Mouse (Mus musculus): ENCODE results near the gene Prune1. TPM values are rescaled to one million over a fixed set of nuclear protein-coding genes. Genes with fewer than 3 reads are reported as not detected.

The Prune1 gene
- total and polyA plus RNA-seq, 2 experiments from 2014 or later: 60.4 to 77.4 TPM

DNA sequence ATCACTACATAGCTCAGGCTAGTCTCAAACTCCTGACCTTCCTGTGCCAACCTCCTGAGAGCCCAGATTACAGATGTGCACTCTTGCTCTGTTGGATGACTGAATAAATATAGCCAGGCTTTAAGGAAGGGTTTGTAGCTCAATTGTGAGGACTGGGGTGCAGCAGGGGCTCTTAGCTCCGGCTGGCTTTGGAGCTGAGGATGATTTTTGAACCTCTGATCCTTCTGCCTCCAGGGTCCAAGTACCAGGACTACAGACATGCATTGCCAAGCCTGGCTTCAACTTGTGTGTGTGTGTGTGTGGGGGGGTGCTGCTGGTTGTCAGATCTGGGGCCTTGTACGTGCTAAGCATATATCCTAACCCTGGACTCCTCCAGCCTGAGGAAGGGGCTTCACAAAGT lies 11.0 kb upstream of the Prune1 start:
- no peak for DNase-seq (ENCODE audit: low spot score)
- ATAC-seq: no peak
- Histone ChIP-seq H3K9me3 (ENCODE audit: low read length) (no peaks in the 10 kb centered on the region), H3K4me1 (ENCODE audit: insufficient read depth, low read length) (no peaks in the 10 kb centered on the region), H3K36me3 (ENCODE audit: insufficient read depth, low read length) (peaks cover 27% of the 10 kb centered on the region; the same call in 1 of the 2 replicates), H3K27ac (no peak overlapping the region), H3K4me3 (ENCODE audit: low read length) (no peak overlapping the region), H3K9ac (replicated peaks; ENCODE audit: low read length) (no peak overlapping the region), H3K4me2 (ENCODE audit: low read depth, low read length) (no peak overlapping the region), H3K27me3 (ENCODE audit: insufficient read depth, low read length) (no peaks in the 10 kb centered on the region)
- WGBS: 98% methylated on average over 2 of the region's 2 CpGs
- no peak for TF ChIP-seq CTCF (IDR thresholded peaks at IDR 0.05; ENCODE audit: low read depth)

DNA sequence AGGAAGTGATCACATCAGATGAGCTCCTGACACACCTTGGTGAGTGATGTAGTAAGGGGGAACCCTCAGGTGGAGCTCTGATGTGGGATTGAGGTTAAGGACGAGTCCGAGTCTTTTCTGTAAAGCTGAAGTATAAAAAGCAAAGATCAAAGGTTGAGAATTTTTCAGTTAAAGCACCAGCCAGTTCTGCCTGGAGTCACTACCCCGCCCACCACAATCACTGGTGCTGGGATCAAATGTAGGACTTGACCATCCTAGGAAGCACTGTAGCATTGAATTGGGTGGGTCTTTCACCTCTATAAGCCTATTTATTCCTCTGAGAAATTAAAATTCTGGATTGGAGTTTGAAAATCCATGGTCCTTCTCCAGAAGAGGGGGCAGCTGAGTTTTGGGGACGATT lies 9.2 kb upstream of the Prune1 start:
- DNase-seq (ENCODE audit: low spot score) (no peak), ATAC-seq (no peak)
- no peak overlapping the region for H3K9ac ChIP-seq (replicated peaks; ENCODE audit: low read length)
- WGBS: 86% methylated on average over 4 of the region's 4 CpGs
- peaks cover 29% of the 10 kb centered on the region; the same call in 1 of the 2 replicates for H3K36me3 ChIP-seq (ENCODE audit: insufficient read depth, low read length)
- no peak overlapping the region for H3K4me2 ChIP-seq (ENCODE audit: low read depth, low read length)
- TF ChIP-seq CTCF (IDR thresholded peaks at IDR 0.05; ENCODE audit: low read depth): no peak
- no peak overlapping the region for H3K27ac ChIP-seq
- no peak overlapping the region for H3K4me3 ChIP-seq (ENCODE audit: low read length)
- no peaks in the 10 kb centered on the region for H3K4me1 ChIP-seq (ENCODE audit: insufficient read depth, low read length)
- H3K27me3 ChIP-seq (ENCODE audit: insufficient read depth, low read length): no peaks in the 10 kb centered on the region
- no peaks in the 10 kb centered on the region for H3K9me3 ChIP-seq (ENCODE audit: low read length)

- no peaks in the 10 kb centered on the region for H3K27me3 ChIP-seq (ENCODE audit: insufficient read depth, low read length)
- no peak for ATAC-seq
- H3K4me2 ChIP-seq (ENCODE audit: low read depth, low read length): no peak overlapping the region
- H3K36me3 ChIP-seq (ENCODE audit: insufficient read depth, low read length): peaks cover 27% of the 10 kb centered on the region; the same call in 1 of the 2 replicates
- no peaks in the 10 kb centered on the region for H3K9me3 ChIP-seq (ENCODE audit: low read length)
- DNase-seq (ENCODE audit: low spot score): no peak
- 82% methylated on average over 6 of the region's 6 CpGs for WGBS
- H3K4me1 ChIP-seq (ENCODE audit: insufficient read depth, low read length): no peaks in the 10 kb centered on the region
- TF ChIP-seq CTCF (IDR thresholded peaks at IDR 0.05; ENCODE audit: low read depth): no peak
- H3K4me3 ChIP-seq (ENCODE audit: low read length): no peak overlapping the region
- no peak overlapping the region for H3K27ac ChIP-seq
- no peak overlapping the region for H3K9ac ChIP-seq (replicated peaks; ENCODE audit: low read length)
Observed at GRCm38 (mm10) chr3:95290156-95290555, 8.3 kb upstream of the Prune1 start.

- H3K27ac ChIP-seq: no peak overlapping the region
- 0 out of 2 replicates have a peak, but pooled peaks have one; percentile 11 for ATAC-seq
- H3K4me2 ChIP-seq (ENCODE audit: low read depth, low read length): no peak overlapping the region
- DNase-seq (ENCODE audit: low spot score): no peak
- TF ChIP-seq CTCF (IDR thresholded peaks at IDR 0.05; ENCODE audit: low read depth): 0 out of 2 replicates have a peak, but pooled peaks have one; percentile 1
- H3K4me1 ChIP-seq (ENCODE audit: insufficient read depth, low read length): no peaks in the 10 kb centered on the region
- no peaks in the 10 kb centered on the region for H3K9me3 ChIP-seq (ENCODE audit: low read length)
- H3K9ac ChIP-seq (replicated peaks; ENCODE audit: low read length): no peak overlapping the region
- 84% methylated on average over 4 of the region's 4 CpGs for WGBS
- H3K4me3 ChIP-seq (ENCODE audit: low read length): no peak overlapping the region
- peaks cover 20% of the 10 kb centered on the region; the same call in 1 of the 2 replicates for H3K36me3 ChIP-seq (ENCODE audit: insufficient read depth, low read length)
- H3K27me3 ChIP-seq (ENCODE audit: insufficient read depth, low read length): no peaks in the 10 kb centered on the region
Observed at GRCm38 (mm10) chr3:95289419-95289818, 7.5 kb upstream of the Prune1 start.

- 86% methylated on average over 3 of the region's 3 CpGs for WGBS
- Histone ChIP-seq H3K4me2 (ENCODE audit: low read depth, low read length) (no peak overlapping the region), H3K36me3 (ENCODE audit: insufficient read depth, low read length) (peaks cover 4% of the 10 kb centered on the region; the same call in 1 of the 2 replicates), H3K27ac (no peak overlapping the region), H3K9ac (replicated peaks; ENCODE audit: low read length) (no peak overlapping the region), H3K9me3 (ENCODE audit: low read length) (no peaks in the 10 kb centered on the region), H3K27me3 (ENCODE audit: insufficient read depth, low read length) (no peaks in the 10 kb centered on the region), H3K4me3 (ENCODE audit: low read length) (no peak overlapping the region), H3K4me1 (ENCODE audit: insufficient read depth, low read length) (peaks cover 6% of the 10 kb centered on the region; the same call in 1 of the 2 replicates)
- DNase-seq (ENCODE audit: low spot score): no peak
- no peak for ATAC-seq
- TF ChIP-seq CTCF (IDR thresholded peaks at IDR 0.05; ENCODE audit: low read depth): no peak
Observed at GRCm38 (mm10) chr3:95287541-95287940, 5.7 kb upstream of the Prune1 start.

DNA sequence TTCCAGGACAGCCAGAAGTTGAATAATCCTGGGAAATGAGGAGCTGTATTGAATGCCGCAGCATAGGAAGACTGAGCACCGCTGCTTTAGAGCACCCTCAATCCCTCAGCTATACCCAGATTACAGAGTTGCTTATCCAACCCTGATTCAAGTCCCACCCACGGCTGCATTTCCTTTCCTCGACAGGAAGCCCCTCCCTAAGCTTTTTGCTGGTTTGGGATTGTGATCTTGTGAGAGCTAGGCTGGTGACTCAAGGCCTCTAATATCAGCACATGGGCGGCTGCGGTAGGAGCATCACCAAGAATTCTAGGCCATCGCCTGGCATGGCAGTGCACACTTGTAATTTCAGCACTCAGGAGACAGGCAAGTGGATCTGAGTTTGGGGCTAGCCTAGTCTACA lies 4.6 kb upstream of the Prune1 start:
- ATAC-seq (no peak), DNase-seq (ENCODE audit: low spot score) (no peak)
- H3K36me3 ChIP-seq (ENCODE audit: insufficient read depth, low read length): peaks cover 4% of the 10 kb centered on the region; the same call in 1 of the 2 replicates
- H3K4me3 ChIP-seq (ENCODE audit: low read length): no peak overlapping the region
- H3K27me3 ChIP-seq (ENCODE audit: insufficient read depth, low read length): no peaks in the 10 kb centered on the region
- 89% methylated on average over 7 of the region's 7 CpGs for WGBS
- H3K9me3 ChIP-seq (ENCODE audit: low read length): no peaks in the 10 kb centered on the region
- peaks cover 6% of the 10 kb centered on the region; the same call in 1 of the 2 replicates for H3K4me1 ChIP-seq (ENCODE audit: insufficient read depth, low read length)
- no peak for TF ChIP-seq CTCF (IDR thresholded peaks at IDR 0.05; ENCODE audit: low read depth)
- no peak overlapping the region for H3K4me2 ChIP-seq (ENCODE audit: low read depth, low read length)
- no peak overlapping the region for H3K27ac ChIP-seq
- H3K9ac ChIP-seq (replicated peaks; ENCODE audit: low read length): no peak overlapping the region

DNA sequence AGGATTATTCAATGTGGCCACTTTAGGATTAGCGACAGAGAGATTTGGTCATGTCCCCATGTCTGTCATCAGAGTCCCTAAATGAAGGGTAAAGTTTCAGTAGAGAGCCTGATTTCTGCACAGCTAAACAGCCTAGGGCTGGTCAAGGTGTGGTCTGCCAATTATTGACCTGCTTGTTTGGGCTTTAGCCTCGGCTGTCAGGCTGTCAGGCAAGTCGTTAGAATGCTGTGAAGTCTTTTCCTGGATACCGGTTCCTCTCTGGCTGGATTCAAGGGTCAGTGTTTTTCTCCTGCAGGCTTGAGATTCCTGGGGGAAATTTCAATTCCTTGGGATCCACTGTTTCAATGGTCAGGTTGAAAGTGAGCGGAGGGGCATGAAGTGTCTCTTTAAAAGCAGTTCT lies 4.1 kb upstream of the Prune1 start:
- ATAC-seq (no peak), DNase-seq (ENCODE audit: low spot score) (no peak)
- H3K36me3 ChIP-seq (ENCODE audit: insufficient read depth, low read length): peaks cover 4% of the 10 kb centered on the region; the same call in 1 of the 2 replicates
- H3K27ac ChIP-seq: no peak overlapping the region
- 75% methylated on average over 5 of the region's 5 CpGs for WGBS
- H3K9ac ChIP-seq (replicated peaks; ENCODE audit: low read length): no peak overlapping the region
- no peak overlapping the region for H3K4me3 ChIP-seq (ENCODE audit: low read length)
- H3K4me1 ChIP-seq (ENCODE audit: insufficient read depth, low read length): peaks cover 6% of the 10 kb centered on the region; the same call in 1 of the 2 replicates
- no peak for TF ChIP-seq CTCF (IDR thresholded peaks at IDR 0.05; ENCODE audit: low read depth)
- H3K9me3 ChIP-seq (ENCODE audit: low read length): no peaks in the 10 kb centered on the region
- no peak overlapping the region for H3K4me2 ChIP-seq (ENCODE audit: low read depth, low read length)
- H3K27me3 ChIP-seq (ENCODE audit: insufficient read depth, low read length): no peaks in the 10 kb centered on the region
